Mouse (Mus musculus): Measurements from ENCODE around the gene Ramp1.

DNA sequence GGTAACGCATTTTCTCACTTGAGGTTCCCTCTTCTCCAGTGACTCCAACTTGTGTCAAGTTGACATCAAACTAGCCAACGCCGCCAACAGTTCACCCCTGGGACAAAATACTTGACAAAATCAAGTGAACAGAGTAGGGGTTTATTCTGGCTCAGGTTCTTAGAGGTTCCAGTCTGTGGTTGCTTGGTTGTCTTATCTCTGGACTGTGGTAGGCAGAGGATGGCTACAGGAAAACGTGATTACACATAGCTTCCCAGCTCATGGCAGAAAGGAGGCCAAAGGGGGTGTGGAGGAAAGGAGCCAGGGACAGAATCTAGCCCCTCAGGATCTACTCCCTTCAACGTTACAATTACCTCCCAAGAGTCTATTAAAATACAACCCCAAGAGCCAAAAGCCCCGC, 7.1 kb downstream of the Ramp1 start:
- TF ChIP-seq POLR2A (IDR thresholded peaks at IDR 0.05; ENCODE audit: insufficient read depth, low read depth, low read length) (no peak), CTCF (IDR thresholded peaks at IDR 0.05) (no peak), EP300 (IDR thresholded peaks at IDR 0.05; ENCODE audit: insufficient read depth, low read depth, low read length) (no peak)

All from heart, adult 2 months (tissue).